Mouse (Mus musculus): ENCODE measurements around the gene Abhd4. TPM values are rescaled to one million over a fixed set of nuclear protein-coding genes. Genes with fewer than 3 reads are reported as not detected.
A peak's percentile ranks its signal among the peaks of the same experiment; 100 is the strongest.

The Abhd4 gene
- polyA plus RNA-seq (2012; rRNA removed): 212 and 237 TPM in 2 replicates

- Histone ChIP-seq H3K36me3 (ENCODE audit: control insufficient read depth, insufficient read depth, low read length) (no peaks in the 10 kb centered on the region), H3K4me3 (ENCODE audit: control insufficient read depth, low read depth, low read length) (peak within 1 kb of the TSS; percentile 82), H3K4me1 (ENCODE audit: control insufficient read depth, insufficient read depth, low read length) (peaks cover 4% of the 10 kb centered on the region), H3K27ac (ENCODE audit: control insufficient read depth, insufficient read depth, low read depth, low read length) (peak within 1 kb of the TSS; percentile 66), H3K27me3 (ENCODE audit: control insufficient read depth, insufficient read depth, low read length) (no peaks in the 10 kb centered on the region)
- TF ChIP-seq POLR2A (IDR thresholded peaks at IDR 0.05; ENCODE audit: control insufficient read depth, low read depth, low read length) (peak; percentile 99), CTCF (IDR thresholded peaks at IDR 0.05; ENCODE audit: control insufficient read depth, insufficient read depth, insufficient replicate concordance, low read depth, low read length) (no peak)
Measured at GRCm38 (mm10) chr14:54253741-54254291, at the start of gene Abhd4, which contains the start of gene Dad1. Gene Abhd4, plus strand, starts transcription at chr14:54254188. Gene Dad1, minus strand, starts transcription at chr14:54254104.

GRCm38 (mm10) chr14:54204311-54204710 is 49.7 kb upstream of the Abhd4 start:
- Histone ChIP-seq H3K27me3 (ENCODE audit: control insufficient read depth, insufficient read depth, low read length) (no peaks in the 10 kb centered on the region), H3K36me3 (ENCODE audit: control insufficient read depth, insufficient read depth, low read length) (no peaks in the 10 kb centered on the region), H3K4me3 (ENCODE audit: control insufficient read depth, low read depth, low read length) (no peak overlapping the region), H3K4me1 (ENCODE audit: control insufficient read depth, insufficient read depth, low read length) (no peaks in the 10 kb centered on the region), H3K27ac (ENCODE audit: control insufficient read depth, insufficient read depth, low read depth, low read length) (no peak overlapping the region)
- TF ChIP-seq POLR2A (IDR thresholded peaks at IDR 0.05; ENCODE audit: control insufficient read depth, low read depth, low read length) (no peak), CTCF (IDR thresholded peaks at IDR 0.05; ENCODE audit: control insufficient read depth, insufficient read depth, insufficient replicate concordance, low read depth, low read length) (no peak)

GRCm38 (mm10) chr14:54204786-54205185 is 49.2 kb upstream of the Abhd4 start:
- TF ChIP-seq POLR2A (IDR thresholded peaks at IDR 0.05; ENCODE audit: control insufficient read depth, low read depth, low read length) (no peak), CTCF (IDR thresholded peaks at IDR 0.05; ENCODE audit: control insufficient read depth, insufficient read depth, insufficient replicate concordance, low read depth, low read length) (no peak)
- Histone ChIP-seq H3K27me3 (ENCODE audit: control insufficient read depth, insufficient read depth, low read length) (no peaks in the 10 kb centered on the region), H3K27ac (ENCODE audit: control insufficient read depth, insufficient read depth, low read depth, low read length) (no peak overlapping the region), H3K36me3 (ENCODE audit: control insufficient read depth, insufficient read depth, low read length) (no peaks in the 10 kb centered on the region), H3K4me3 (ENCODE audit: control insufficient read depth, low read depth, low read length) (no peak overlapping the region), H3K4me1 (ENCODE audit: control insufficient read depth, insufficient read depth, low read length) (no peaks in the 10 kb centered on the region)

GRCm38 (mm10) chr14:54205904-54206303 is 48.1 kb upstream of the Abhd4 start:
- Histone ChIP-seq H3K4me3 (ENCODE audit: control insufficient read depth, low read depth, low read length) (no peak overlapping the region), H3K27ac (ENCODE audit: control insufficient read depth, insufficient read depth, low read depth, low read length) (no peak overlapping the region), H3K4me1 (ENCODE audit: control insufficient read depth, insufficient read depth, low read length) (no peaks in the 10 kb centered on the region), H3K36me3 (ENCODE audit: control insufficient read depth, insufficient read depth, low read length) (no peaks in the 10 kb centered on the region), H3K27me3 (ENCODE audit: control insufficient read depth, insufficient read depth, low read length) (no peaks in the 10 kb centered on the region)
- TF ChIP-seq CTCF (IDR thresholded peaks at IDR 0.05; ENCODE audit: control insufficient read depth, insufficient read depth, insufficient replicate concordance, low read depth, low read length) (no peak), POLR2A (IDR thresholded peaks at IDR 0.05; ENCODE audit: control insufficient read depth, low read depth, low read length) (no peak)

- Histone ChIP-seq H3K27me3 (ENCODE audit: control insufficient read depth, insufficient read depth, low read length) (no peaks in the 10 kb centered on the region), H3K4me1 (ENCODE audit: control insufficient read depth, insufficient read depth, low read length) (no peaks in the 10 kb centered on the region), H3K27ac (ENCODE audit: control insufficient read depth, insufficient read depth, low read depth, low read length) (no peak overlapping the region), H3K4me3 (ENCODE audit: control insufficient read depth, low read depth, low read length) (no peak overlapping the region), H3K36me3 (ENCODE audit: control insufficient read depth, insufficient read depth, low read length) (no peaks in the 10 kb centered on the region)
- TF ChIP-seq CTCF (IDR thresholded peaks at IDR 0.05; ENCODE audit: control insufficient read depth, insufficient read depth, insufficient replicate concordance, low read depth, low read length) (no peak), POLR2A (IDR thresholded peaks at IDR 0.05; ENCODE audit: control insufficient read depth, low read depth, low read length) (no peak)
Measured at GRCm38 (mm10) chr14:54206309-54206708, 47.7 kb upstream of the Abhd4 start.

- no peak overlapping the region for H3K27ac ChIP-seq (ENCODE audit: control insufficient read depth, insufficient read depth, low read depth, low read length)
- H3K36me3 ChIP-seq (ENCODE audit: control insufficient read depth, insufficient read depth, low read length): no peaks in the 10 kb centered on the region
- no peak for TF ChIP-seq POLR2A (IDR thresholded peaks at IDR 0.05; ENCODE audit: control insufficient read depth, low read depth, low read length)
- no peak for TF ChIP-seq CTCF (IDR thresholded peaks at IDR 0.05; ENCODE audit: control insufficient read depth, insufficient read depth, insufficient replicate concordance, low read depth, low read length)
- H3K27me3 ChIP-seq (ENCODE audit: control insufficient read depth, insufficient read depth, low read length): no peaks in the 10 kb centered on the region
- H3K4me1 ChIP-seq (ENCODE audit: control insufficient read depth, insufficient read depth, low read length): no peaks in the 10 kb centered on the region
- no peak overlapping the region for H3K4me3 ChIP-seq (ENCODE audit: control insufficient read depth, low read depth, low read length)
Measured at GRCm38 (mm10) chr14:54206750-54207550, 47.0 kb upstream of the Abhd4 start.

- Histone ChIP-seq H3K27me3 (ENCODE audit: control insufficient read depth, insufficient read depth, low read length) (no peaks in the 10 kb centered on the region), H3K27ac (ENCODE audit: control insufficient read depth, insufficient read depth, low read depth, low read length) (no peak overlapping the region), H3K36me3 (ENCODE audit: control insufficient read depth, insufficient read depth, low read length) (no peaks in the 10 kb centered on the region), H3K4me3 (ENCODE audit: control insufficient read depth, low read depth, low read length) (no peak overlapping the region), H3K4me1 (ENCODE audit: control insufficient read depth, insufficient read depth, low read length) (no peaks in the 10 kb centered on the region)
- TF ChIP-seq POLR2A (IDR thresholded peaks at IDR 0.05; ENCODE audit: control insufficient read depth, low read depth, low read length) (no peak), CTCF (IDR thresholded peaks at IDR 0.05; ENCODE audit: control insufficient read depth, insufficient read depth, insufficient replicate concordance, low read depth, low read length) (no peak)
Measured at GRCm38 (mm10) chr14:54207924-54208323, 46.1 kb upstream of the Abhd4 start.
